Mouse (Mus musculus) lung, embryonic 16.5 days (tissue): Measurements from ENCODE around the gene Zfp784. TPM values are rescaled to one million over a fixed set of nuclear protein-coding genes. Genes with fewer than 3 reads are reported as not detected.

Experiments
- ATAC-seq: fragments of 200-750 bp; cut with Nextera tagmentation; 2 replicates; pipeline ENCODE4 v1.8.0; 2017; ENCODE audit warnings: low read depth, mild to moderate bottlenecking, moderate library complexity
- H3K27ac ChIP-seq: fragments of 300-500 bp; sonication (generic); 2 replicates; pipeline ENCODE4 v1.5.1; 2014; ENCODE audit warnings: mild to moderate bottlenecking, control low read depth, low read length
- H3K27me3 ChIP-seq: fragments of 300-500 bp; sonication (generic); 2 replicates; pipeline ENCODE4 v1.6.1; 2014; ENCODE audit warnings: low read depth, low read length, mixed read lengths; ENCODE audit not compliant: control insufficient read depth, insufficient read depth
- H3K36me3 ChIP-seq: fragments of 300-500 bp; sonication (generic); 2 replicates; pipeline ENCODE4 v1.6.1; 2014; ENCODE audit warnings: low read length; ENCODE audit not compliant: control insufficient read depth, insufficient read depth
- H3K4me1 ChIP-seq: fragments of 300-500 bp; sonication (generic); replicated peaks from 2 replicates; pipeline ENCODE4 v1.6.1; 2014; ENCODE audit warnings: low read length, mixed read lengths; ENCODE audit not compliant: control insufficient read depth, insufficient read depth
- H3K4me2 ChIP-seq: fragments of 300-500 bp; sonication (generic); 2 replicates; pipeline ENCODE4 v1.6.1; 2014; ENCODE audit warnings: low read depth, low read length, control low read depth
- H3K4me3 ChIP-seq: fragments of 300-500 bp; sonication (generic); 2 replicates; pipeline ENCODE4 v1.5.1; 2014; ENCODE audit warnings: mild to moderate bottlenecking, low read length, control low read depth
- H3K9ac ChIP-seq: fragments of 300-500 bp; sonication (generic); 2 replicates; pipeline ENCODE4 v1.6.1; 2014; ENCODE audit warnings: low read length, control low read depth
- H3K9me3 ChIP-seq: fragments of 300-500 bp; sonication (generic); 2 replicates; pipeline ENCODE4 v1.6.1; 2016; ENCODE audit warnings: low read length; ENCODE audit not compliant: control insufficient read depth
- WGBS: fragments of 180-500 bp; shearing (Covaris S2); extraction: QIAGEN DNeasy Blood & Tissue Kit; methylation state at CpG from one replicate; pipeline ENCODE4 v1.1.7; 2014; 5-methylcytosine and 5-hydroxymethylcytosine counted together
- polyA plus RNA-seq: library from polyadenylated mRNA; unstranded; fragments of >200 nt; fragmentation: Nextera tagmentation; extraction: Ambion mirVana; gene quantifications from 2 replicates; pipeline ENCODE4 v1.2.1, GENCODE M21; 2015

The Zfp784 gene
- polyA plus RNA-seq, 1 experiment from 2014 or later, result 4.9 TPM

DNA sequence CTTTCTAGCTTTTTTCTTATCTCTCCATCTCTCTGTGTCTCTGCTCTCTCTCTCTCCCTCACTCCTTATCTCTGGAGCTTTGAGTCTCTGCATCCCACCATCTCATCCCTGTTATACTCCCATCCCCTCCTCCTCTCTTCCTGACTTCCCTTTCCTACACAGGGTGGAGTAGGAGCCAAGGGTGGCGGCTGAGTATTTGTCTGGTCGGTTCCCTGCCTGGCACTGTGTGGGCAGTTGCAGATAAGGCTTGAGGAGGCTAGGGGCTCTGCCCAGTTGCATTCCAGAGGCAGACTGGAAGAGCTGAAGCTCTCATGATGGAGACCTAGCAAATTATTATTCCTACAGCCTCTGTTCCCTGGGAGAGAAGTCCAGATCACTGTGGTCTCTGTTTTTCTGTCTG is 50.0 kb downstream of the Zfp784 start:
- peaks cover 13% of the 10 kb centered on the region for H3K36me3 ChIP-seq
- no peaks in the 10 kb centered on the region for H3K9me3 ChIP-seq
- no peak overlapping the region for H3K4me3 ChIP-seq
- 17% methylated on average over 2 of the region's 2 CpGs for WGBS
- H3K4me1 ChIP-seq, result no peaks in the 10 kb centered on the region
- H3K27me3 ChIP-seq, result no peaks in the 10 kb centered on the region
- no peak overlapping the region for H3K27ac ChIP-seq
- no peak overlapping the region for H3K9ac ChIP-seq
- 0 out of 2 replicates have a peak, but pooled peaks have one; percentile 45 for ATAC-seq
- no peak overlapping the region for H3K4me2 ChIP-seq

Other genes with a start within 250 kb of the Zfp784 start
- gene Tmem238, start 248.8 kb downstream of the Zfp784 start, polyA plus RNA-seq, result 14.7 and 17.9 TPM in 2 replicates
- gene Rpl28, start 245.6 kb downstream of the Zfp784 start, polyA plus RNA-seq, result 337 and 342 TPM in 2 replicates
- gene Ube2s, start 225.9 kb downstream of the Zfp784 start, polyA plus RNA-seq, result 355 and 372 TPM in 2 replicates
- gene Shisa7, start 193.8 kb downstream of the Zfp784 start, polyA plus RNA-seq, result 0.99 and 1.2 TPM in 2 replicates
- 14.1 and 15.7 TPM in 2 replicates for gene Isoc2b, start 168.2 kb downstream of the Zfp784 start, polyA plus RNA-seq
- gene Isoc2a, start 161.3 kb downstream of the Zfp784 start, polyA plus RNA-seq, result 0.87 and 1.3 TPM in 2 replicates
- gene Gm36210, start 131.9 kb downstream of the Zfp784 start, polyA plus RNA-seq, result 0.21 TPM in 1 of 2 replicates, not detected in the other
- 3.4 and 3.7 TPM in 2 replicates for gene Zfp628, start 123.2 kb downstream of the Zfp784 start, polyA plus RNA-seq
- gene Nat14, start 116.4 kb downstream of the Zfp784 start, polyA plus RNA-seq, result 2.5 and 2.7 TPM in 2 replicates
- 2.1 and 2.4 TPM in 2 replicates for gene Ssc5d, start 112.7 kb downstream of the Zfp784 start, polyA plus RNA-seq
- 0.85 and 1.0 TPM in 2 replicates for gene Sbk2, start 74.0 kb downstream of the Zfp784 start, polyA plus RNA-seq
- gene Sbk3, start 67.3 kb downstream of the Zfp784 start, polyA plus RNA-seq, result 0.72 and 1.0 TPM in 2 replicates
- 32.3 and 35.0 TPM in 2 replicates for gene Zfp579, start 42.3 kb downstream of the Zfp784 start, polyA plus RNA-seq
- 19.3 and 21.4 TPM in 2 replicates for gene Zfp524, start 24.0 kb downstream of the Zfp784 start, polyA plus RNA-seq
- 33.1 and 34.5 TPM in 2 replicates for gene Fiz1, start 23.7 kb downstream of the Zfp784 start, polyA plus RNA-seq
- gene Gm44973, start 22.9 kb downstream of the Zfp784 start, polyA plus RNA-seq, result 1.2 and 1.3 TPM in 2 replicates
- gene Zfp865, start 18.1 kb downstream of the Zfp784 start, polyA plus RNA-seq, result 5.5 and 5.7 TPM in 2 replicates
- 5.3 and 5.5 TPM in 2 replicates for gene Ccdc106, start 17.9 kb downstream of the Zfp784 start, polyA plus RNA-seq
- gene 4632433K11Rik, start 4.3 kb downstream of the Zfp784 start, polyA plus RNA-seq, result not detected in 2 replicates
- 26.7 and 27.0 TPM in 2 replicates for gene Zfp580, start 13.1 kb upstream of the Zfp784 start, polyA plus RNA-seq
- 109 and 110 TPM in 2 replicates for gene U2af2, start 23.7 kb upstream of the Zfp784 start, polyA plus RNA-seq
- gene Epn1, start 41.8 kb upstream of the Zfp784 start, polyA plus RNA-seq, result 53.8 and 54.8 TPM in 2 replicates
- not detected in 2 replicates for gene Rfpl4, start 78.5 kb upstream of the Zfp784 start, polyA plus RNA-seq
- 0.43 and 0.51 TPM in 2 replicates for gene Rasl2-9, start 87.5 kb upstream of the Zfp784 start, polyA plus RNA-seq
- not detected in 2 replicates for gene Vmn1r55, start 111.2 kb upstream of the Zfp784 start, polyA plus RNA-seq
- not detected in 2 replicates for gene Vmn1r56, start 158.3 kb upstream of the Zfp784 start, polyA plus RNA-seq
- gene Vmn1r57, start 180.0 kb upstream of the Zfp784 start, polyA plus RNA-seq, result not detected in 2 replicates